Mouse (Mus musculus): ENCODE measurements around the gene Cygb.
"Not testable (repeated sequence)": the region's sequence is repeated elsewhere in the genome, so short reads cannot be mapped to it uniquely, and the experiment has no call there.

The Cygb gene

DNA sequence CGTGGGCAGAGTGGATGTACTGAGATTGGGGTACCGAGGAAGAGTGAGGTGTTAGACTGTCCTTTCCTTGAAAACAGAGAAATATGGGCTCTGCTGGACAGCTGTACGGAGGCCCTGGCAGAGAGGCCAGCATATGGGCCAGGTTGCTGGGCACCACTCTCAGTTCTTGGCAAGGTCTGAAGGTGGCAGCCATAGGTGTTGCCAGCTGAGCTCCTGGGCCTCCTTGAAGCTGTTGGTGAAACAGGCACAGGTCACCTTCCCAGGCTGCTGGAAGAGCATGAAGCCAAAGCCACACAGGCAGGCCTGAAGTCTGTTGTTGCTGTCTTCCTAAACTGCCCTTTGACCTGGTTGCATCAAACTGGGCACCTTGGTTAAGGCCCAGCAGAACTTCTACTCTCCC is 12.4 kb downstream of the Cygb start:
- no peak for DNase-seq (ENCODE audit: low read depth, low spot score)

- DNase-seq (ENCODE audit: low read depth, low spot score) = no peak
These were observed 12.9 kb downstream of the Cygb start for GRCm38 (mm10) chr11:116641168-116641567.

DNA sequence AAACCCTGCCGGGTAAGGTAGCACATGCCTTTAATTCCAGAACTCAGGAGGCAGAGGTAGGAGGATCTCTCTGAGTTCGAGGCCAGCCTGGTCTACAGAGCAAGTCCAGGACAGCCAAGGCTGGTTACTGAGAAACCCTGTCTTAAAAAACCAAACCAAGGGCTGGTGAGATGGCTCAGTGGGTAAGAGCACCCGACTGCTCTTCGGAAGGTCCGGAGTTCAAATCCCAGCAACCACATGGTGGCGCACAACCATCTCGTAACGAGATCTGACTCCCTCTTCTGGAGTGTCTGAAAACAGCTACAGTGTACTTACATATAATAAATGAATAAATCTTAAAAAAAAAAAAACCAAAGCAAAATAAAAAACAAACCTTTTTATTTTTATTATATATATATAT is 17.5 kb downstream of the Cygb start:
- not testable (repeated sequence) for DNase-seq (ENCODE audit: low read depth, low spot score)

GRCm38 (mm10) chr11:116632962-116633361 is 21.2 kb downstream of the Cygb start:
- DNase-seq (ENCODE audit: low read depth, low spot score) = no peak

- no peak for DNase-seq (ENCODE audit: low read depth, low spot score)
These were observed 23.7 kb downstream of the Cygb start for GRCm38 (mm10) chr11:116630171-116630965.

DNA sequence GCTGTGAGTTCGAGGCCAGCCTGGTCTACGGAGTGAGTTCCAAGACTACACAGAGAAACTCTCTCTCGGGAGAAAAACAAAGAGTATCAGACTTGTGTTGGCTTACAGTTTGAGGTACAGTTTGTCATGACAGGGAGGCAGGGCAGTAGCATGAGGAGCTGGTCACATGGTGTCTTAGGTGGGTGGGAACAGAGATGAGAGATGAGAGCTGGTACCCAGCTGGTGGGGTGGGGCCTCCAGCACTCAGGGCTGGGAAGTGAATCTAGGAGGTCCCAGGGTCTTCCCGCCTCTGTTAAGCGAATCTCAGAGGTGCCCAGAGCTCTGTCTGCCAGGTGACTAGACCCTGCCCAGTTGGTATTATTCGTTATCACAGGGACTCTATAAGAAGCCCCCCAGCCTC is 24.6 kb downstream of the Cygb start:
- DNase-seq (ENCODE audit: low read depth, low spot score) = no peak

GRCm38 (mm10) chr11:116628712-116629111 is 25.4 kb downstream of the Cygb start:
- peak; percentile 69 for DNase-seq (ENCODE audit: low read depth, low spot score)

DNA sequence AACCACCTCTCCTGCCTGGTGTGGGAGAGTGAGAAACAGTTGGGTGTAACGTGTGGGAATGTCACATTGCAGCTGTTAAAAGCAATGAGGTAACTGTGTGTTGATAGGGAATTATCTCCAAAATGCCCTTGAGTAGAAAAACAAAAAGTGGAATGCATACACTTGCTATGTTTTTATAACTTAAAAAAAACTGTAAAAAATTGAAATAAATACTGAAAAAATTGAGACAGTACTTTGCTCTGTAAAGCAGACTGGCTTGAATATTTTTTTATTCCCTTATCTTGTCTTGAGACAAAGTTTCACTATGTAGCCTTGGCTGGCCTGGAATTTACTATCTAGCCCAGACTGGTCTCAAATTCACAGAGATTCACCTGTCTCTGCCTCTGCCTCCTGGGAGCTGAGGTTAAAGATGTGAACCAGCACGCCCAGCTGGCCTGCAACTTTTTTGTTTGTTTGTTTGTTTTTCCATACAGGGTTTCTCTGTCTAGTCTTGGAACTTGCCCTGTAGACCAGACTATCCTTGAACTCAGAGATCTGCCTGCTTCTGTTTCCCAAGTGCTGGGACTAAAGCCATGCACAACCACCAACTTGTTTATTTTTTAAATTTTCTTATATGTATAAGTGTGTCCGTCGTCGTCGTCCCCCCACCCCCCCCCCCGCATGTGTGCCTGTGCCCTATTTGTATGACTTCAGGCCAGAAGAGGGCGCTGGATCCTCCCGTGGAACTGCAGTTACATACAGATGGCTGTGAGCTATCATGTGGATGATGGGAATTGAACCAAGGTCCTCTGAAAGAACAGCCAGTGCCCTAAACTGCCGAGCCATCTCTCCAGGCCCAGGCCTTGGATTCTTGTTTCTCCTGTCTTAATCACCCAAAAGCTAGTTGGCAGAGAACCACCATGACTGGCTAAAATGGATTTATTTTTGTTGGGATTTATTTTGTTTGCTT is 26.8 kb downstream of the Cygb start:
- no peak for DNase-seq (ENCODE audit: low read depth, low spot score)

DNA sequence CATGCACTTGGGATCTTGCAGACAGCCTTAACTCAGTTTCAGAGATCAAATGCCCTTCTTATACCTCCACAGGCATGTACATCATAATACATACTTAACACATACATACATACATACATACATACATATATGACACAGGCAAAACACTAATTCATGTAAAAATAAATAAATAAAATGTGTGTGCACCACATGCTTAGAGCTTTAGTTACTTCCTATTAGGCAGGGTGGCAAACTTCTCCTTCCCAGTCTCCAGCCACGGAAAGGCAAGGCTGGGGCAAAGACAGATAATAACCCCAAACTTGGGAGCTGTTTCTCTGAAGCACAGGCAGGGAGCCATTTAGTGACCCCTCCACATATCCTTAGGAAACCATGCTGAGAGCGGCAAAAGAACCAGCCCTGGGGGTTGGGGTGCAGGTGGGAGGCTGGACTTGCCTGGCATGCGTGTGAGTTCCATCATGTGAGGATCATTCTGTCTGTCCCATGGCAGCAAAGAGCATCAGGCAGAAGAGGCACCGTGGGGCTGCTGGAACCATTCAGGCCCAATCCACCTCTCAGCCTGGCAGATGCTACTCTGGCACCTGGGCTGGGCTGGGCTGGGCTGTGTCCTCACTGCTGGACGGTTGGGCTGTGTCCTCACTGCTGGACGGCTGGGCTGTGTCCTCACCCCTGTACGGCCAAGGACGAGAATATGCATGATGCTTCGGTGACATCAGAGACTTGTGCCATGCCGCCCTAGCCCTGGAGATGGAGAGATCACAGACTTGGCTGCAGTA is 27.6 kb downstream of the Cygb start, which contains the start of gene Rhbdf2:
Gene Rhbdf2 (minus strand): TSS at position 721 of the 773 bp plus-strand sequence.
- DNase-seq (ENCODE audit: low read depth, low spot score) = no peak

DNA sequence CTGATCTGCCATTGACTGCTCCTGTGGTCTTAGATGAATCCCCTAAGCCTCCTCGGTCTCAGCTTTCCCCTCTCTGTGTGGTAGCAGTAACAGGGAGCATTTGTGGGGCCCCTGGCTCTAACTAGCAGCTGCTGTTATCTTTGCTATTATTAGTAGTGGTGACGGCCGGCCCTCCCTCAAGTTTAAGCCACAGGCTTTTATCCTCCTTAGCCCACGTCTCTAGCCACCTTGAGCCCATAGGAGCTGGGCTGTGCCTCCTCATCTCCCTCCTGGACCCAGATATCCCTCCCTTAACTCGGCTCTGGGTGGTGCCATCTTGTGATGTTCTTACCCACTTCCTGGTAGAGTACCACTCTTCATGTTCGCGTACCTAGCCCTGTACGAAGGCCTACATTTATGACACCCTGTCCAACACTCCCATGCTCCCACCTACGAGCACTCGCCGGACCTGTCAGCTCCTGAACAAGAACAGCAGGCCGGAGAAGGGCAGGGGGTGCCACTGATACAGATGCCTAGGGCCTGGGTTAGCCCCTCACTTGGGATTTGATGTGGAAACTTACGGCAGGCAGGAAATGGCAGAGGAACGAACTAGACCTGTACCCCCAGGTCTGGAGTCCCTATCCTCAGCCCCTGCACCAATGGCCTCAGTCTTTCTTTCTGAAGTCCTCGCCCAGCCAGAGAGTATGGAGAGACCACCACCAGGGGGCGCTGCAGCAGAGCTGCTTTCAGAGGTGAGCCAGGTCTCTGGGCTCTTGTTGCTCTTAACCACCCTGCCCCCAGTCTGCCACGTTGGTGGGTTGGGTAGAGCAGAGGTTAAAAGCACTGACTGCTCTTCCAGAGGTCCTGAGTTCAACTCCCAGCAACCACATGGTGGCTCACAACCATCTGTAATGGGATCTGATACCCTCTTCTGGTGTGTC is 28.8 kb downstream of the Cygb start:
- DNase-seq (ENCODE audit: low read depth, low spot score) = no peak

- no peak for DNase-seq (ENCODE audit: low read depth, low spot score)
These were observed 29.8 kb downstream of the Cygb start for GRCm38 (mm10) chr11:116624131-116624832.

DNA sequence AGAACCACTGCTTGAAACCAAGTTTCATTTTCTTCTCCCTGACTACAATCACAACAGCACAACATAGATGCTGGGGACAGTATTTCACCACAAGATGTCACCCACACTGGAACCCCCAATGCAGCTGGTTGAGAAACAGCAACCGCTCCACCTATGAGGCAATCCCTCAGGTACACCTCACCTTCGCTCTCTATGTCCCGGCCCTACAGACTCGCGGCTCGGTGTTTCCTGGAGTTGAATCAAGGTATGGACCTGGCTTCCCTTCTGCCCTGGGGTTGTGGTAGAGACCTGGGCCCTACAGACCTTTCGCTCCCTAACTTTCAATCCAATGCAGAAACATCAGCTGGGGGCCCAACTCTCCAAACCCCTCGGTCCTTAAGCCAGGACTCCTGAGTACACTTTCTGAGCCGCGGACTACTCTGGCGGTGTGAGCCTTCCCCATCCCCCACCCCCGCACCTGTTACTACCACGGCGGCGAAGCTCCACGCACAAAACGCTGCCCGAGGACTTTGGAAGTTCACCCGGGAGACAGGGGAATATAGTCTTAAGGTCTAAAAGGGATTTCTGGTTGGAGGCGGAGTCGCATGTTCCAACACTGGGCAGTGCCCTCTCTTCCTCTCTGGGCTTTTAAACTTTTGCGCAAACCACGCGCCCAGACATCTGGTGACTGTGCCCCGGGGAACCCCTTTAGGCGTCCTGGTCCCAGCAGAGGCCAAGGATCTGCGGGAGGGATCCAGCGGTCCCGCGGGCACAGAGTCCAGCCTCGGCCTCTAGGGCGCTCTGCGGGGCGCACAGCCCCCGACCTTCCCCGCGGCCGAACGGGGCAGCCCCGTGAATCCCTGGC is 30.6 kb downstream of the Cygb start:
- DNase-seq (ENCODE audit: low read depth, low spot score) = no peak

DNA sequence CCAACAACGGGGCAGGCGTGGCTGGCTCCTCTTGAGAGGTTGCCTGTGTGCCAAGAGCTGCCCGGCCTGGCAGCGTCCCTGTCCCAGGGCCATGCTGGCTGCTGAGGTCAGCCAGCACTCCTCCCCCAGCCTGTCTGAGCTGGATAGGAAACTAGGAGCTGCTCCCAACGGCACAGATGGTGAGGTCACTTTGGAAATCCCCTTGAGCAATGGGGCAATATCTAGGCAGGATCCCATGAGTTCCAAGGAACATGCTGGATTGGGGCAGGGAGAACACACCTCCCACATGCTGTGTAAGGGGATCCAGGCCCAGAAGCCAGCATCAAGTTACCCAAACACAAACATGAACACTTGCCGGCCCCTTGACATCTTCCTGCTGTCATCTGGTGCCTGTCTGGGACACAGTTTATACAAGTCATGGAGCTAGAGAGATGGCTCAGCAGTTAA is 32.8 kb downstream of the Cygb start:
- no peak for DNase-seq (ENCODE audit: low read depth, low spot score)

DNA sequence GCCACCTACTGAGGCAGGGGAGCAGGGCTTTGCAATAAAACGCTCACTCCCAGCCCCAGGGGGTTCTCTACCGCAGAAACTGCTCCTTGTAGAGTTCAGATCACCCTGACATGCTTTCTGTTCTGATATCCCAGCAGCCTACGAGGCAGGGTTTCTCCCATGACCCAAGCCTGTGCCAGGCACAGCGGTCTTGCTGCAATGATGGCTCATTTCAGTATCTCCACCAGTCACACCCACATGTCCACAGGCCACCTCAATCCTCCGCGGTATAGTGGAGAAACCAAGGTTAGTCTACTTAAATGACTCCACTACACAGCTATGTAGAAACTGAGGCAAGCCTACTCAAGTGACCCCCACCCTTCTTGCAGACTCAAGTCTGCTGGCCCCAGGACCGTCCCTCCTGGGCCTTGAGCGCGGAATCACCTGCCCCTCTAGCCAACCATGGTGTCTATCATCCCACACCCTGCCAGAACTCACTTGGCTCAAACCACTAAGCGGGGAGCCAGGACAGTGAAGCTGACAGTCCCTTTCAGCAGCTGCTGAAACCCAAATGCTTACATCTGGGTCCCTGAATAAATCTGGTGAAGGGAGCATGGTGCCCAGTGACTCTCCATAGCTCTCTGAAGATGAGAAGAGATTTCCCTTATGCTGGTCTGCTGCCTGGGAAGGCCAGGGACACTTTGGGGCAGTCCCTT is 33.4 kb downstream of the Cygb start:
- DNase-seq (ENCODE audit: low read depth, low spot score) = no peak

DNA sequence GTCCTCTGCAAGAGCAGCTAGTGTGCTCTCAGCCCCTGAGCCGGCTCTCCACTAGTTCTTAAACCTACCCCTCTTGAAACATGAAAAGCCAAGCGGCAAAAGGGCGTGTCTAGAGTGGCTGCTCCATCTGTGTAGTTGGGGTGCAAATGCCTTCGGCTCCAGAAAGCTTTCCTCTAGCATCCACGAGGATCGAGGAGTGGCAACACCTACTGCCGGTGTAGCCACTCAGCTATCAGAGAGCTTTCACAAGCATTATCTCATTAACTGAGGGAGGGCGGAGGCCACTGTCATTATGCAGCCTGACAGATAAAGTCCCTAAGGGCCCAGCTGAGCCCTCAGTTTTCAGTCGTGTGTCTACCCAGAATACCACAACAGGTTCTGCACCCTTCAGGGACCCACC is 34.0 kb downstream of the Cygb start:
- no peak for DNase-seq (ENCODE audit: low read depth, low spot score)

DNA sequence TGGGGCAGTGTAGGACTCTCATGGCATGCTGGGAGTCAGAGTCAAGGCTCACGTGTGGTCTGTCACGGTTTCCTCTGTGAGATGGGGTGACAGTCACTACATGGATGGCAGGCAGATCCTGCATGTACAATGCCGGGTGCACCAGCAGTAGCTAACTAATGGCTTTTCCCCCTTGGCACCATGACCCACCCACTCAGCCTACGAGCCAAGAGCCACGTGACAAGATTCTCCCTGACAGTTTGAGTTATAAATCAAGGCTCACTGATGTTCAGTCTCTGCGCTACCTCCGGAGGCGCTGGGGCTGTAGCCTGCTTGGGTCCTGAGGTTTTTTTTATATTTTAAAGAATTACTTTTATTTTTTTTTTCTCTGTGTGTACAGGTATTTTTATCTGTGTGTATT is 34.6 kb downstream of the Cygb start:
- DNase-seq (ENCODE audit: low read depth, low spot score) = no peak

- DNase-seq (ENCODE audit: low read depth, low spot score) = no peak
These were observed 35.0 kb downstream of the Cygb start for GRCm38 (mm10) chr11:116619156-116619555.

DNA sequence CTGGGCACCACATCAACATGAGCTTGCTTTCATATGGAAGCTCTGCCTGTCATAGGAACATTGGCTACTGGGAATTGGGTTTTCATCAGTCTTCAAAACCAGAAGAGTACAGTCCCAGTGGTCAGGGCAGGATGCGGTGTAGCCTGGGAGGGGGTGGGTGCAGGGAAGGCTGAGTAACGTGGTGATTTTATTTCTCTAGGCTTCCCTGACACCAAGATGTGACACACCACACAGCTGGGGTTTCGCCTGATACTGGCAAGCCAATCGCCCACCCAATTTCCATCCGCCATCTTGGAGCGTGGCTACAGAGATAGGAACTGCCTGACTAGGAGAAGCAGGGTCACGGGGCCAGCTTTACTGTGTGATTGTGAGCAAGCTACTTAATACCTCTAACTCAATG is 35.4 kb downstream of the Cygb start:
- no peak for DNase-seq (ENCODE audit: low read depth, low spot score)

Measured in telencephalon, adult 2 months (tissue).